Mouse (Mus musculus): Measurements from ENCODE around the gene Tspoap1.

Tspoap1 gene

GRCm38 (mm10) chr11:87760301-87761081 lies at the start of gene Tspoap1:
Tspoap1 (plus strand) TSS chr11:87760541.
- peak; percentile 85 for DNase-seq (ENCODE audit: low read depth, low spot score)

- no peak for DNase-seq (ENCODE audit: low read depth, low spot score)
Measured at GRCm38 (mm10) chr11:87712188-87712587, 48.2 kb upstream of the Tspoap1 start.

- DNase-seq (ENCODE audit: low read depth, low spot score): peak; percentile 48
Measured at GRCm38 (mm10) chr11:87715999-87716398, 44.3 kb upstream of the Tspoap1 start.

GRCm38 (mm10) chr11:87719526-87719925 lies 40.8 kb upstream of the Tspoap1 start:
- DNase-seq (ENCODE audit: low read depth, low spot score): no peak

GRCm38 (mm10) chr11:87720324-87720723 lies 40.0 kb upstream of the Tspoap1 start:
- DNase-seq (ENCODE audit: low read depth, low spot score): no peak

- DNase-seq (ENCODE audit: low read depth, low spot score): no peak
Measured at GRCm38 (mm10) chr11:87720839-87721238, 39.5 kb upstream of the Tspoap1 start.

GRCm38 (mm10) chr11:87722168-87722567 lies 38.2 kb upstream of the Tspoap1 start:
- DNase-seq (ENCODE audit: low read depth, low spot score): no peak

GRCm38 (mm10) chr11:87722891-87723290 lies 37.5 kb upstream of the Tspoap1 start:
- peak; percentile 32 for DNase-seq (ENCODE audit: low read depth, low spot score)

GRCm38 (mm10) chr11:87725515-87725914 lies 34.8 kb upstream of the Tspoap1 start:
- DNase-seq (ENCODE audit: low read depth, low spot score): no peak

GRCm38 (mm10) chr11:87725964-87726562 lies 34.3 kb upstream of the Tspoap1 start:
- no peak for DNase-seq (ENCODE audit: low read depth, low spot score)

GRCm38 (mm10) chr11:87727021-87727420 lies 33.3 kb upstream of the Tspoap1 start:
- no peak for DNase-seq (ENCODE audit: low read depth, low spot score)

GRCm38 (mm10) chr11:87727471-87727870 lies 32.9 kb upstream of the Tspoap1 start:
- no peak for DNase-seq (ENCODE audit: low read depth, low spot score)

GRCm38 (mm10) chr11:87728850-87729592 lies 31.3 kb upstream of the Tspoap1 start:
- DNase-seq (ENCODE audit: low read depth, low spot score): no peak

- DNase-seq (ENCODE audit: low read depth, low spot score): no peak
Measured at GRCm38 (mm10) chr11:87729593-87730185, 30.7 kb upstream of the Tspoap1 start.

- no peak for DNase-seq (ENCODE audit: low read depth, low spot score)
Measured at GRCm38 (mm10) chr11:87730652-87731310, 29.6 kb upstream of the Tspoap1 start.

- no peak for DNase-seq (ENCODE audit: low read depth, low spot score)
Measured at GRCm38 (mm10) chr11:87734346-87734745, 26.0 kb upstream of the Tspoap1 start.

- no peak for DNase-seq (ENCODE audit: low read depth, low spot score)
Measured at GRCm38 (mm10) chr11:87735691-87736090, 24.6 kb upstream of the Tspoap1 start.

GRCm38 (mm10) chr11:87736647-87737134 lies 23.6 kb upstream of the Tspoap1 start:
- no peak for DNase-seq (ENCODE audit: low read depth, low spot score)

GRCm38 (mm10) chr11:87737175-87737740 lies 23.1 kb upstream of the Tspoap1 start, which contains the start of gene Supt4a:
Supt4a (plus strand) TSS chr11:87737552.
- peak; percentile 99 for DNase-seq (ENCODE audit: low read depth, low spot score)

GRCm38 (mm10) chr11:87743691-87744090 lies 16.6 kb upstream of the Tspoap1 start:
- peak; percentile 40 for DNase-seq (ENCODE audit: low read depth, low spot score)

- DNase-seq (ENCODE audit: low read depth, low spot score): peak; percentile 95
Measured at GRCm38 (mm10) chr11:87744964-87745363, 15.4 kb upstream of the Tspoap1 start.
